Mouse (Mus musculus) heart, embryonic 16.5 days (tissue): ENCODE data around the gene Nlk. TPM values are rescaled to one million over a fixed set of nuclear protein-coding genes. Genes with fewer than 3 reads are reported as not detected.
"Not testable (repeated sequence)": the region's sequence is repeated elsewhere in the genome, so short reads cannot be mapped to it uniquely, and the experiment has no call there.

Experiments
- ATAC-seq: fragments of 200-750 bp; cut with Nextera tagmentation; replicated peaks from 2 replicates; pipeline ENCODE4 v1.8.0; 2017; ENCODE audit warnings: moderate number of reproducible peaks; ENCODE audit not compliant: insufficient read depth, low FRiP score; ENCODE audit errors: extremely low read depth
- H3K27ac ChIP-seq: fragments of 300-500 bp; sonication (generic); 2 replicates; pipeline ENCODE4 v1.5.1; 2014; ENCODE audit warnings: mild to moderate bottlenecking, low read length, control low read depth, moderate library complexity
- H3K27me3 ChIP-seq: fragments of 300-500 bp; sonication (generic); 2 replicates; pipeline ENCODE4 v1.6.1; 2014; ENCODE audit warnings: low read length, mixed read lengths; ENCODE audit not compliant: control insufficient read depth, insufficient read depth
- H3K36me3 ChIP-seq: fragments of 300-500 bp; sonication (generic); 2 replicates; pipeline ENCODE4 v1.6.1; 2014; ENCODE audit not compliant: control insufficient read depth, insufficient read depth
- H3K4me1 ChIP-seq: fragments of 300-500 bp; sonication (generic); 2 replicates; pipeline ENCODE4 v1.6.1; 2014; ENCODE audit warnings: low read length, mixed read lengths; ENCODE audit not compliant: control insufficient read depth, insufficient read depth
- H3K4me2 ChIP-seq: fragments of 300-500 bp; sonication (generic); 2 replicates; pipeline ENCODE4 v1.6.1; 2014; ENCODE audit warnings: low read depth, mild to moderate bottlenecking, control low read depth, low read length
- H3K4me3 ChIP-seq: fragments of 300-500 bp; sonication (generic); 2 replicates; pipeline ENCODE4 v1.5.1; 2014; ENCODE audit warnings: mild to moderate bottlenecking, control low read depth, low read length
- H3K9ac ChIP-seq: fragments of 300-500 bp; sonication (generic); 2 replicates; pipeline ENCODE4 v1.6.1; 2014; ENCODE audit warnings: low read length, control low read depth
- H3K9me3 ChIP-seq: fragments of 300-500 bp; sonication (generic); replicated peaks from 2 replicates; pipeline ENCODE4 v1.6.1; 2016; ENCODE audit warnings: low read length; ENCODE audit not compliant: control insufficient read depth
- WGBS: fragments of 180-500 bp; shearing (Covaris S2); extraction: QIAGEN DNeasy Blood & Tissue Kit; methylation state at CpG from one replicate; pipeline ENCODE4 v1.1.7; 2014; 5-methylcytosine and 5-hydroxymethylcytosine counted together
- polyA plus RNA-seq: library from polyadenylated mRNA; unstranded; fragments of >200 nt; fragmentation: Nextera tagmentation; extraction: Ambion mirVana; gene quantifications from 2 replicates; pipeline ENCODE4 v1.2.1, GENCODE M21; 2015

Nlk gene
- polyA plus RNA-seq, 1 experiment from 2014 or later = 10.8 TPM

DNA sequence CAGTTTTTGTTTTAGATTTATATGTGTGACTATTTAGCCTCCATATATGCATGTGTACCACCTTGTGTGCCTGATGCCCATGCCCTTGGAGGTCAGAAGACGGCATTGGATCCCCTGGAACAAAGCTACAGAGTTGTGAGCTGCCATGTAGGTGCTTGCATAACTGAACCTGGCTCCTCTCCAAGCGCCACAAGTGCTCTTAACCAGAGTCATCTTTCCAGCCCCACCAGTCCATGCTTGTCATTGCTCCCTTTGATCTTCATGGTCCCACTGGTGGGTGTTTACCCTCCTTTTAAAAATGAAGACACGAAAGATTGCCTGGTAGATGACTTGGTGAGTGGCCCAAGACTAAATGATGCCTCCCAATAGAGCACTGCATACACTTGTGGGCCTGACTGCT, 156.8 kb downstream of the Nlk start:
- Histone ChIP-seq H3K27me3 (no peaks in the 10 kb centered on the region), H3K9ac (no peak overlapping the region), H3K27ac (no peak overlapping the region), H3K4me2 (no peak overlapping the region), H3K4me3 (no peak overlapping the region), H3K9me3 (no peaks in the 10 kb centered on the region), H3K4me1 (peaks cover 10% of the 10 kb centered on the region), H3K36me3 (peaks cover 35% of the 10 kb centered on the region)
- no peak for ATAC-seq
- 77% methylated on average over 3 of the region's 3 CpGs for WGBS

DNA sequence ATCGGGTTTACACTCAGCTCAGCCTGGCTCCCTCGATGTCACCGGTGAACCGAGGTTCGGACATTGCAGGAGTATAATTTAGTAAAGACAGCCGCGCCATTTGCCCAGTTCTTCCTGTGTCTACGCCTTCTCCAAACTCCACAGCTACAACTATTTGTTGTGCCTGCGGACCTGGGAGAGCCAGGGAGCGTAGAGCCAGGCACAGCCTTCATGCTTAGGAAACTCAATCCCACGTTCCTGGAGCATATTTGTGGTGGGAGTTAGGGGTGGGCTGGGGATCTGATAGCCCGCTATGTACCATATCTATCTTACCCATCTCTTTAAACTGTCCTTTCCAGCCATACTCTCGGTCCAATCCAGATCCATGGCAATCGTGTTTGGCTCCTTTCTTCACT, 160.5 kb downstream of the Nlk start:
- Histone ChIP-seq H3K27ac (peak overlapping the region; percentile 83), H3K4me3 (peak overlapping the region; percentile 80), H3K4me1 (peaks cover 20% of the 10 kb centered on the region), H3K9me3 (no peaks in the 10 kb centered on the region), H3K4me2 (peak overlapping the region; percentile 86), H3K27me3 (no peaks in the 10 kb centered on the region), H3K9ac (peak overlapping the region; percentile 88), H3K36me3 (peaks cover 25% of the 10 kb centered on the region)
- under 1% methylated on average over 14 of the region's 14 CpGs for WGBS
- 0 out of 2 replicates have a peak, but pooled peaks have one; percentile 1 for ATAC-seq

GRCm38 (mm10) chr11:78536080-78536689, 161.0 kb downstream of the Nlk start, which contains the start of the genes Tnfaip1 and Ift20:
Gene Tnfaip1 (minus strand): TSS chr11:78536332.
Gene Ift20 (plus strand): TSS chr11:78536361.
- no peaks in the 10 kb centered on the region for H3K27me3 ChIP-seq
- no peaks in the 10 kb centered on the region for H3K9me3 ChIP-seq
- peak; percentile 98 for ATAC-seq
- H3K9ac ChIP-seq = peak within 1 kb of the TSS; percentile 88
- H3K4me1 ChIP-seq = peaks cover 20% of the 10 kb centered on the region
- under 1% methylated on average over 52 of the region's 52 CpGs for WGBS
- peak within 1 kb of the TSS; percentile 86 for H3K4me2 ChIP-seq
- peak within 1 kb of the TSS; percentile 94 for H3K27ac ChIP-seq
- H3K4me3 ChIP-seq = peak within 1 kb of the TSS; percentile 80
- peaks cover 25% of the 10 kb centered on the region for H3K36me3 ChIP-seq

- Histone ChIP-seq H3K4me3 (peak overlapping the region; percentile 80), H3K9me3 (no peaks in the 10 kb centered on the region), H3K27ac (peak overlapping the region; percentile 94), H3K9ac (peak overlapping the region; percentile 85), H3K4me2 (peak overlapping the region; percentile 82), H3K27me3 (no peaks in the 10 kb centered on the region), H3K4me1 (peaks cover 20% of the 10 kb centered on the region), H3K36me3 (peaks cover 20% of the 10 kb centered on the region)
- peak; percentile 3; the same call in 1 of the 2 replicates for ATAC-seq
- WGBS = 1% methylated on average over 23 of the region's 23 CpGs
Measured at GRCm38 (mm10) chr11:78535376-78536079, 161.6 kb downstream of the Nlk start.

GRCm38 (mm10) chr11:78534516-78534915, 162.7 kb downstream of the Nlk start:
- H3K27ac ChIP-seq = peak overlapping the region; percentile 94
- H3K4me1 ChIP-seq = peaks cover 20% of the 10 kb centered on the region
- no peak overlapping the region for H3K9ac ChIP-seq
- H3K4me2 ChIP-seq = peak overlapping the region; percentile 82
- no peaks in the 10 kb centered on the region for H3K9me3 ChIP-seq
- H3K27me3 ChIP-seq = no peaks in the 10 kb centered on the region
- no peak for ATAC-seq
- WGBS = 77% methylated on average over 4 of the region's 4 CpGs
- peaks cover 16% of the 10 kb centered on the region for H3K36me3 ChIP-seq
- H3K4me3 ChIP-seq = peak overlapping the region; percentile 80

DNA sequence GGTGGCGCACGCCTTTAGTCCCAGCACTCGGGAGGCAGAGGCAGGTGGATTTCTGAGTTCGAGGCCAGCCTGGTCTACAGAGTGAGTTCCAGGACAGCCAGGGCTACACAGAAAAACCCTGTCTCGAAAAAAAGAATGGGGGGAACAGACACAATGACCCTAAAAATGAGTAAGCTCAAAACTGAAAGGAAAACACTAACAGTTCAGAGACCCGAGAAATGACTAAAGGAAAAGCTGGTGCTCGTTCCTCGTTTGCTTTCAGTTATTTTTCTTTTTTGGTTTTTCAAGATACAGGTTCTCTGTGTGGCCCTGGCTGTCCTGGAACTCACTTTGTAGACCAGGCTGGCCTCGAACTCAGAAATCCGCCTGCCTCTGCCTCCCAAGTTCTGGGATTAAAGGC, 165.7 kb downstream of the Nlk start:
- peak overlapping the region; percentile 82 for H3K27ac ChIP-seq
- 76% methylated on average over 10 of the region's 10 CpGs for WGBS
- not testable (repeated sequence) for H3K9ac ChIP-seq, H3K4me1 ChIP-seq, H3K9me3 ChIP-seq, H3K27me3 ChIP-seq, ATAC-seq, H3K4me2 ChIP-seq, H3K4me3 ChIP-seq
- peaks cover 32% of the 10 kb centered on the region for H3K36me3 ChIP-seq

DNA sequence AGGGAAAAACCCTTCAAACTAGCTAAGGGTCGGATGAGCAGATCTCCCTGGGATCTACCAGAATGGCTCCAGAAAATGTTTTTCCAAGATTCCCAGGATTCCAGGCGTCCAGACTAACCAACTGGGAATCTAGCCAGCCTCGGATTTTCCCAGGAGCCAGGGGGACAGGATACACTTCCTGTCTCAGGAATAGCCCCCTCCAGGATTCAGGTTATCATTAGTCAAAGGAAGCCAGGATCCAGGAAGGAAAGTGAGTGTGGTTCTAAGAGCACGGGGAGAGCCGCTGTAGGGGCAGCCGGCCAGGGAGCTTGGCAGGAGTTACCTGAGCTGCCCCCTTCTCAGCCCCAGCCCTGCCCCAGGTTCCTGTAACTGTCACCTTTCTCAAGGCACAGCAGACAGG, 166.1 kb downstream of the Nlk start:
- 41% methylated on average over 6 of the region's 6 CpGs for WGBS
- Histone ChIP-seq H3K36me3 (peaks cover 34% of the 10 kb centered on the region), H3K4me2 (no peak overlapping the region), H3K4me1 (peaks cover 10% of the 10 kb centered on the region), H3K9me3 (no peaks in the 10 kb centered on the region), H3K27ac (peak overlapping the region; percentile 82), H3K9ac (no peak overlapping the region), H3K4me3 (no peak overlapping the region), H3K27me3 (no peaks in the 10 kb centered on the region)
- ATAC-seq = no peak

DNA sequence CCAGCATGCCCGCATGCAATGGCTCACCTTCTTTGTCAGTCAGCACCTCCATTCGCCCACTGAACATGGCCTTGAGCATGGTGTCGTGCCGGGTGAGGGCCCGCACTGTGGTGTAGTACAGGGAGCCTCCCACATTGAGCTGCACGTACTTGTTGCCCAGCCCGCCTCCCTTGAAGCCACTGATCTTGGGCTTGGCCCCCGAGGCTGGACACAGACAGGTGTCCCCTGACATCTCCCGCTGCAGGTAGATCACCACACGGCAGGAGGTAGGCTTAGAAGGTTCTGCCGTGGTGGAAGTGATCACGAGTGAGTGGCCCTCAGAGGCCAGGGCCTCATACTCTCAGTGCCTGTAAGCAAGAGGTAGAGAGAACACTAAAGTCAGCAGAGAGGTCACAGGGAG, 167.2 kb downstream of the Nlk start:
- Histone ChIP-seq H3K36me3 (peaks cover 38% of the 10 kb centered on the region), H3K27me3 (no peaks in the 10 kb centered on the region), H3K9me3 (no peaks in the 10 kb centered on the region), H3K9ac (no peak overlapping the region), H3K4me1 (peaks cover 6% of the 10 kb centered on the region), H3K27ac (peak overlapping the region; percentile 82; the same call in 1 of the 2 replicates), H3K4me3 (no peak overlapping the region), H3K4me2 (peak overlapping the region; percentile 26; the same call in 1 of the 2 replicates)
- ATAC-seq = no peak
- 88% methylated on average over 12 of the region's 12 CpGs for WGBS

DNA sequence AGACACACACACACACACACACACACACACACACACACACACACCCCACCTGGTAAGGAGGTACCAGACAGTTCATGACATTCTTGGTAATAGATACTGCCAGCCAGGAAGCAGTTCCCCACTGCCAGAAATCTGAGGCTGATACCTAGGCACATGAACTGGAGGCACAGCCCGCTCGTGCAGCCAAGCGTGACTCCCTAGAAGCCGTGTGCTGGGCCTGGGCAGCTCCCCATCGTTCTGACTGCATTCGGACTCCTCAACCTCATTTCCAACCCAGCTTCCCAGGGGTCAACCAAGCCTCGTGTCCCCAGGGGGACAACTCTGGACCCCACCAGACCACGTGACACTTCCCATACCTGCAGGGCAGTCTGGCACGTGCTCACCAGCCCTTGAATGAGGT, 168.5 kb downstream of the Nlk start:
- H3K9me3 ChIP-seq = no peaks in the 10 kb centered on the region
- WGBS = 91% methylated on average over 9 of the region's 9 CpGs
- H3K9ac ChIP-seq = no peak overlapping the region
- no peak for ATAC-seq
- peaks cover 51% of the 10 kb centered on the region for H3K36me3 ChIP-seq
- no peaks in the 10 kb centered on the region for H3K27me3 ChIP-seq
- no peak overlapping the region for H3K4me3 ChIP-seq
- no peak overlapping the region for H3K4me2 ChIP-seq
- H3K4me1 ChIP-seq = no peaks in the 10 kb centered on the region
- no peak overlapping the region for H3K27ac ChIP-seq
